Mouse (Mus musculus): ENCODE data around the gene Morn3.

DNA sequence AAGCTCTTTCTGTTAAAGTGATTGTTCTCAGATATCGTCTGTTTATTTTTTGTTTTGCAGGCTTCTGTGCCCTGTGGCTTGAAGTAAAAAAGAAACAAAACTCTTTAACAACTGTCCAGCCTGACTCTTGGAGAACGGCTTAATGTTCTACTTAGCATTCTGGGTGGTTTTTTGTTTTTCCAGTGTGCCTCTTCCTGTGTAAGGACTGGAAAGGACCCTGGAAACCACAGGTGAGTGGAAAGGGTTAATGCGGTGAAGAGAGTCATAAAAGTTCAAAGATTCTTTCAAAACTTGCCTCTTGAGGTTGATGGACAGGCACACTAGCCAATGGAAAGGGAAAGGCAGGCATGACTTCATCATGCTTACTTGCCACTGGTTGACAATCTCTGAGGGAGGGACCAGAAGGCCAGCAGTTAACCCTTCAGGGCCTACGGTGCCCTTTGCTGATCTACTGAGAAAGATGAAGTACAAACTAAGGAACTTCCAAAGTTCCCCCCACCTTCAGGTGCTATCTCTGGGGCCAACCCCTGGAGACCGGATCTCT lies 52.4 kb downstream of the Morn3 start:
- TF ChIP-seq CTCF (IDR thresholded peaks at IDR 0.05; ENCODE audit: borderline replicate concordance, insufficient read depth, low read depth, low read length) (no peak), POLR2A (IDR thresholded peaks at IDR 0.05; ENCODE audit: borderline replicate concordance, insufficient read depth, low read length) (no peak)

Measured in cerebellum, adult 2 months (tissue).